Mouse (Mus musculus) adrenal gland, adult (tissue): Measurements from ENCODE around the gene Ctsz.

ENCODE experiments used
- DNase-seq, 2 experiments: peaks; one replicate each; pipeline ENCODE4 v3.0.0; 2022 to 2023; ENCODE audit warnings: low spot score in 1 of 2; ENCODE audit not compliant: inconsistent age in 2 of 2

Gene Ctsz

DNA sequence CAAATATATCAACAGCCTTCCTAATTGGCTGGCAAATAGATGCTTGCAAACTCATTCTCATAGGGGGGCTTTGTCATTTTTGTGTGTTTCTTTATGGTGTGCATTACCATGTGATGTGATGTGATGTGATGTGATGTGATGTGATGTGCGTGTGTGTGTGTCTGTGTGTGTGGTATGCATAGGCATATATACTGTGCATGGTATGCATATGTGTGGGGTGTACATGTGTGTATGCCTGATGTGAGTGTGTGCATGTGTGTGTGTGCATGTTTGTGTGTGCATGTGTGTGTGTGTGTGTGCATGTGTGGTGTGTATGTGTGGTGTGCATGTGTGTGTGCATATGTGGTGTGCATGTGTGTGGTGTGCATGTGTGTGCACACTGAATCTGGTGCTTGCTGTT is 41.8 kb downstream of the Ctsz start:
- DNase-seq = no peak

DNA sequence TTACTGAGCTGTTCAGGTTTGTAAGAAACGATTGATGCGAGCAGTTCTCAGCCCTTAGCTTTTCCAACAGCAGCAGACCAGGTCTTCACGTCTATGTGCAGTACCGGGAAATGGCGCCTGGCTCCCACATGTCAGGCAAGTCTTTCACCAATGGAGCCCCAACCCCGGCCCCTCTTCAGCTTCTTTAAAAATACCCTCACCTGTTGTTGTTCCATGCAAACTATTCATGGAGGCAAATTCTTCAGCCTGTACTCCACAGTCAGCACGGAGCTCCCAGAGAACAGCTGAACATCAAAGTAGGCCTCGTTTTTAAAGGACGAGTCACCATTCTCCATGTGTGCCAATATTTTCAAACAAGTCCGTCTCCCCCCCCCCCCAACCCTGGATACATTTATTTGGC is 42.2 kb downstream of the Ctsz start:
- no peak for DNase-seq

DNA sequence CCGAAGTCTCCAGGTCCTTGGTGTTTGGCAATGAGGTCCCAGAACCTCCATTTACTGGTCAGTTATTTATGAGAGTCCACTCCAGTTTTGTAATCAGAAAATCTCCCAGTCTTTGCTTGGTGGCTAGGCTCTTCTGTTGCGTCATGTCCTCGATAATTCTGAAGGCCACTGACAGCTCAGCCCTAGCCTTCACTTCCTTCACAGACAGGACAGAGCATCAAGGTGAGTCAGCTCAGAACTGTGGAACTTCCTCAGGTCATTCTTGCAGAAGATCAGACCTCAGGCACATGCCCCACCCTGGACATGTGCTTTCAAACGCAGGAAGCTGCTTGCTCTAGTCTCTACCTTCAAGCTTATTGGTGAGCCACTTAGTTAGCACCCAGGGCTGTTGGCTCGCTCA is 45.5 kb downstream of the Ctsz start:
- peak; percentile 77 to 89 for DNase-seq

DNA sequence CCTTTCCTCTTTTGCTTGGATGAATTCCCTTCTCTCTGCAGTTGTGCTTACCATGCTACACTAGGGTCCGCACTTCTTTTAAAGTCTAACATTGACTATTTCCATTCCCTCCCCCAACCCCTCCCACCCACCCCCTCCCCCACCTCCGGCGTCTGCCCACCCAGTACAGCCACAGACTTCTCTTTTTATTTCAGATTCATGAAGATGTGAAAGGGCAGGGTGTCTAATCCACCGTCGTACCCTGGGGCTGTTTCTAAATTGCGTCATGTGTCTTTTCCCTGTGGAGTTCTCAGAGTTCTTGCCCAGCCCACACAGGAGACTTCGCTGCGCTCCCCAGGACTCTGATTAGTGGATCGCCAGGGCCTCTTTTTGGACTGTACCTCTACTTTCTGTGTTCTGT is 46.3 kb downstream of the Ctsz start:
- DNase-seq = no peak

DNA sequence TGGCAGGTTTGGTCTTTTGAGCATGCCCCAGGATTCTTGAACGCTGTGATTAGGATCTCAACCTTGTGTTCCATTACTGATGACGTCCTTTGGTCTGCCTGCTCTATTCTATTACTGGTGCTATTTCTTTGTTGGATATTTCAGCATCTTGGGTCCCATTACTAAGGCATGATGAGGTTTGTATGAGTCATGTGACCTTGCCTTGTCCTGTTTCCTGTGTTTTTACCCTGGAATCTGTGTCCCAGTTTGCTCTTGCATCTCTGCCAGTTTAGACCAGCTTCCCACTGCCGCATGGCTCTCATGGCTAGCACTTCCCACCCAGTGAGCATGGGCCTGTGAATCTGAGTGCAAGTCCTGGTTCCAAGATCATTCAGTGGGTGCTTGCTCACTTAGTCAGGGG is 46.9 kb downstream of the Ctsz start:
- peak in 1 of 2 experiments; percentile 62 for DNase-seq

DNA sequence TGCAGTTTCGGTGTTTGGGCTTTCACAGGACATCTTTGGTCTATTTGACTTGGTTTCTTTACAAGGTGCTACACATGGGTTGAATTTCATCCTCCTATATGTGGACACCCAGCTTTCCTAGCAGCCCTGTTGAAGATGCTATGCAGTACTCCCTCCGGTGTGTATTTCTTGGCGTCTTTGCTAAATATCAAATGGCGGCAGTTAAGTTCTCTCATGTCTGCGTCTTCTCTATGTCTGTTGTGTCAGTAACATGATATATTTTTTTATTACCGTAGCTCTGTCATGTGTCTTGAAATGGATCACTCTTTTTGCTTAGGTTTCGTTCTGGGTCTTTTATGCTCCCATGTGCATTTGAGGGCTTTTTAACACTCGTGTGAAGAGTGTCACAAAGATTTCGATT is 57.8 kb downstream of the Ctsz start:
- no peak for DNase-seq
